Mouse (Mus musculus): Measurements from ENCODE around the gene R3hdm4.

DNA sequence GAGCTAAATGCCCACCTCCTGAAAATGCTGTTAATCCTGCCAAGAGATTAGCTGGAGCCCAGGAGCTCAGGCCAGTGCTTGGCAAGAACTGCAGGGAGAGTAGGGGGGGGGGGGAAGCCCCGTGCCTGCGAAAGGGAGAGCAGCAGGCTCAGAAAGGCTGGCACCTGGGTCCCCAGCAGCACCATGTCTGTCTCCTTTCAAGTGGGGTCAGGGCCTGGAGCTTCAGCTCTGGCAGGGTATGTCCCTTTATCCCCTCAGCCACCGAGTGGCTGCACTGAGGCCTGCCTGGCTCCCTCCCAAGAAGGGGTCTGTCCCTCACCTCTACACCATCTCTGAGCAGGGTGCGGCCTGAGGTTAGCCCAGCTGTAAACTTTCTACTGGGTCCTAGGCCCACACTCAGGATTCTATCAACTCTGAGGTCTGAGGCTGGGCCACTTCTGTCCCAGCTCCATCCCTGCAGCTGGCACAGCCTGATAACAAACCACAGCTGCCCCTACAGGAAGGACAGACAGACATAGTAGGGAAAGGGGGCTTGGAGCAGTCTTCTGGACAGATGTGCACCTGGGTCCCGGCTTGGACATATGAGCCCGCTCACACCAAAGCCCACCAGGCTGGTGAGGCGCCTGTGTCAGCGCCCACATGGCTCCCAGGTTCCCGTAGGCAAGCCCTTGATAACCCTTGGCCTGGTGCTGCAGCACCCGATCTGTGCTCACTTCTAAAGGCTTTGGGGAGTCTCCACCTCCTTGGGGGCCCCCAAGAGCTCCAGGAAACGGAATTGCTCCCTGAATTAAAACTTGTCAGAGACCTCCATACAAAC is 6.7 kb downstream of the R3hdm4 start:
- TF ChIP-seq CTCF (IDR thresholded peaks at IDR 0.05; ENCODE audit: borderline replicate concordance, extremely low read depth, insufficient read depth, insufficient read length), result no peak
- no peak for TF ChIP-seq POLR2A (IDR thresholded peaks at IDR 0.05; ENCODE audit: borderline replicate concordance, extremely low read depth, insufficient read depth, insufficient read length, poor library complexity, severe bottlenecking)
